Mouse (Mus musculus) embryo, embryonic 10 days (tissue): ENCODE results near the gene Fndc3b.
A peak's percentile ranks its signal among the peaks of the same experiment; 100 is the strongest.

Experiments
- DNase-seq: peaks from one replicate; pipeline ENCODE4 v3.0.0-alpha.2; 2015; ENCODE audit warnings: low spot score

Fndc3b gene

DNA sequence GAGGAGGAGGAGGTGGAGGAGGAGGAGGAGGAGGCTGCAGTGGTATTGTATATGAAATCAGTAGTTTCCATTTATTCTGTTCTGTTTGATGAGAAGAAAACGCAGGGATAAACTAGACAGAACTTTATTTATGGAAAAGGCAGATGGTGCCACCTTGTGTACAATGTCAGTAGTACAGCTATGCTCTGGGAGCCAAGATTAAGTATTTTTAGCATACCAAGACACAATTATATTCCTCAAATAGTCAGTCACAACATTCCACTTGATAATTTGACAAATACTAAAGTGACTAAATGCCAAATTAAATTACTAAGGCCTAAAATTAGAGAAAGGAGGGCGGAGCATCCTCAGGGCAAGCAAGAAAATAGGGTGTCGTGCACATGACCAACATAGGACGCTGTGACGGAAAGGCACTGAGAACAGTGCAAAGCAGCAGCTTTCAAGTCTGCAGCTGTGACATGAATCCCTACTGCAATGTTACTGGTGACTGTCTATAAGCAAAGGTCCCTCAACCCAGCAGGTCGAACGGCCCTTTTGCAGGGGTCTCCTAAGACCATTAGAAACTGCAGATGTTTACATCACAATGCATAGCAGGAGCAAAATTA lies 244.7 kb downstream of the Fndc3b start:
- peak; percentile 63 for DNase-seq

DNA sequence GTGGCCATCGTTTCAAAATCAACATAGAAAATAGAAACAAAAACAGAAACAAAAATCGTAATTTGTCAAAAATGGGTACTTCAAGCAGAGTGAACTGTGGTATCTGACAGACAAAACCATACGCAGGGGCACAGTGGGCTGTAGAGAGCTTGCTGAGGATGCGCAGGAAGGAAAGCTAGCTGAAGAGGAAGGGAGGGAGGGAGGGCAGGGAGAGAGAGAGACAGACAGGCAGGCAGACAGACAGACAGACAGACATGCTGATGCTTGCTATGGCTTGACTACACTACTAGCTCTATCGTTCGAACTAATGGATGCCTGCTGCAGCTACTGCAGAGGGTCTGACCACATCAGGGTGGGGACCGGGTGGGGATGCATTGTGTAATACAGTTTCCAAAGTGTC lies 247.7 kb downstream of the Fndc3b start:
- no peak for DNase-seq

DNA sequence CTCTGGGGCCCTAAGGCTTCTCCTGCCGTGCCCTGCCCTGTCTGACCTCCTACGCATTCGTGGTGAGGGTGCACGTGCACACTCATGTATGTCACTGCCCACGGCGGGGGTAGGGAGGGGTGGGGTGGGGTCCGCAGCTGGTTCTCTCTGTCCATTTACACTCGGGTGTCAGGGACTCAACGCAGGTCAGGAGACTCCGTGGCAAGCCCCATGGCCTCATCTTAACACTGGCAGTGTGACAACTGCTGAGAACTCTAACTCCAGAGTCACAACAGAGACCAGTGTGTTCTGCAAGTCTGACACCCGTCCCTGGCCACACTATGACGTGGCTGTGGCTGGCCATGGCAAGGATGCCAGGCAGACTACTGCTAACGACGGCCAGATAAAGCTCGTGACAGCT lies 248.2 kb downstream of the Fndc3b start:
- no peak for DNase-seq

DNA sequence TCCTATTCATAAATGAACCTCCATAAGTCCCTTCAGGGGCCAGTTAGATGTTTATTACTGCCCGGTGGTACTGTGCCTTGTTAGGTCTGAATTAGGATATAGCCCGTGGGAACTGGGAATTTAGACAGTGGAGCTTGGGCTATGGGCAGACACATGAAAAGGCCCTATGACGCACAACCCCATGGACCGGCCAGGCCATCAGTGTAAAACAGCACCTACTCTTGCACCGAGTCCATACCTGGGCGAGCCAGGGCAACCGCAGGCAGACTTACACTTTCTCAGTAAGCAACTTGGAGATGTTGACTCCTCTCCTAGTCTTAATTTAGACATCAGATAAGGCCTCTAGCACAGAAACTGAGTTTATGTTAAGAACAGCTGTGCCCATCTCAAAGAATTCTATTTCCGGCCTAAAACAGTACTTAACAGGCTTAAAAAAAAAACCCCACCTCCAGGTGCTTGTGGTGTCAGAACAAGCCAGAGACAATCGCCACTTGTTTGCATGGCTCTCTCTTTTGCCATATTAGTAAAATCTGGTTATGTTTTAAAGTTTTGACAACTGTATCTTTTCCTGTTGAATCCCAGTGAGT lies 248.7 kb downstream of the Fndc3b start:
- no peak for DNase-seq

DNA sequence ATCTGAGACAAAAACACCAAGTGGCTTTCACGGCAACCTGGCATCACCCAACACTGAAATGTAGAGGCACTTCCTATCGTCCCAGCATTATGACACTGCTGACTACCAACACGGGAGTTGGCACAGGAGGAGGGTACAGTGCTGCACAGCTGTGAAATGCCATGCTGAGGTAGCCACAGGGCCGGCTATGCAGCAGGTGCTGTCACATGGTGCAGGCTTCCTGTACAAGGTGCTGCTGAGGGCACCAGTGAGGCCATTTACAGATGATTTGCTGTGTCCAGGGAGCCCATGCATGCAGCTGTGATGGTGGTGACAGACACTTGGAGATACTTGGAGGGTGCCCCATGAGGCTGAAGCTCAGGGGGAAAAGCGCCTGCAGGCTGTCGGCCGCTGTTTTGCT lies 249.2 kb downstream of the Fndc3b start:
- DNase-seq = no peak

DNA sequence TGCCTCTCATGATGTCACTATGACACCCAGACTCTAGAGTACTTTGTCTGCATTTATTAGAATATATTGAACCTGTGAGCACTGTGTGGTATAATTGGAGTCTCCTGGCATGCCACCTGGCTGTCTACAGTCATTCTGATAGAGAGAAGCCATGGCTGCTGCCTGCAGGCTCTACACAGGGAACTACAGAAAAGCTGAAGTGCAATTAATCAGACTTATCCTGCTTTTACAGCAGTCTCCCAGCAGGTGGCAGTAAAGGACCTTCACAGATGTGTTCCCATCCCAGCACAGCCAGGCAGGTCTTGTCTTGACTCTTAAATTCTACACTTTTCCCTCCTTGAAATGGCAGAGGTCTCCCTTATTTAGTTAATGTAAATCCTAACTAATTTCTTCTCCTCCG lies 250.1 kb downstream of the Fndc3b start:
- DNase-seq = peak; percentile 90

DNA sequence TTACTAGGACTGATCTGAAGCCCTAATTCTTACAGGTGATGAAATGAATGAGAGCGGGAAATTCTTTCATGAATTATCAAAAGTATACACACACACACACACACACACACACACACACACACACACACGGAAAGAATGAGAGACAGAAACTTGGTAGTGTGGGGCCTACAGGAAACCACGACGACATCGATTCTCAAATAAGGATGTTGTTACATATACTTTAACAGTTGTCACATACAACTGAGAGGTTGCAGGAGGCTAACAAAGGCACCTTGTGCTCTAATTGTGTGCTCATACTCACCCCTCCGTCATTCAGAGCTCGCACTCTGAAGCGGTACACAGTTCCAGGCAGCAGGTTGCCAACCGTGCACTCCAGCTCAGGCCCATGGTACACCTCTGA lies 252.7 kb downstream of the Fndc3b start:
- DNase-seq = no peak

DNA sequence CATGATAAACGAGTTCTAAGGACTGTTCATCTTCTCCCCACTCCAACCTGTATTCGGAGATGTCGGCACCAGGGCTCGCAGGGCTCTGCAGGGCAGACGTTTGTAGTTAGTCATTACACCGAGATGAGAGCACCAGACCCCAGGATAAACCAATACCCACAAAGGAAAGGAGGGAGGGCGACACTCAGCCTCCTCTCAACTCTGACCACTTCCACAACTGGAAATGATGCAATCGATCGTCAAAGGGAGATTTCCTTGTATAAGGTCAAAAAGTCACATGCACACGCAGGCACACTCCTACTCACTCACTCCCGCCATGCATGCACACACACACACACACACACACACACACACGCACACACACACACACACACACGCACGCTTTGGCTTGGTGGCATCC lies 254.6 kb downstream of the Fndc3b start:
- DNase-seq = no peak

DNA sequence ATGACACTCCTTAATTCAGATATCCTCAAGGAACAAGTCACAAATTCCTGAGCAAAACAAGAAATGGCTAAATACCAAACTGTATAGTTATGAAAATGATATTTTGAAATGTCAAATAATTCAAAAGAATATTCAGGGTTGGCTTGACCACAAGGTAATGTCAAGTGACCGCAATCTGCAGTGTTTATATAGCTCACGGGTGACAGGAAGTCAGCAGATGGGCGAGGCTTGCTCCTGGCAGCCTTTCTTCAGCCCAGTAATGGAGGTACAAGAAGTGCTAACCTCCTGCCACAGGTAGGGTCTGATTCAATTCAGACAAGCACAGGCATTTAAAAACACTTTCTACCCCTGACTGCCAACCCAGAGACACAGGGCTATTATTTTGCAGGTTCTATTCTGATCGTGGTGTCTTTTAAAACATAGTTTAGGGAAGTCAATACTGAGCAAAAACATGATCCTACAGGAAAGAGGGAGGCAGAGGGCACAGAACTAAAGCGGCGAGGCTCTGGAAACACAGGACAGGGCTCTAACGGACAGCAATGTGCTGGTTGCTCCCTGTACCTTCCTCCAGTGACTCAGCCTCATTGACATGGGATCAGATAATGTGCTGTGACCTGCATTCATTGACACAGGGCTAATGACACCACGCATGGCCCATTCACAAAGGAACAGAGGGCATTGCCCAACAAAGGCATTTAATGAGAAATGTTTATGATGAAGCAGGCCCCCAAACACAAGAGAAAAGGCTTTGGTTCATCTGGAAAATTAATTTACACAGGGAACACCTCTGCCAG lies 256.5 kb downstream of the Fndc3b start:
- DNase-seq = no peak

DNA sequence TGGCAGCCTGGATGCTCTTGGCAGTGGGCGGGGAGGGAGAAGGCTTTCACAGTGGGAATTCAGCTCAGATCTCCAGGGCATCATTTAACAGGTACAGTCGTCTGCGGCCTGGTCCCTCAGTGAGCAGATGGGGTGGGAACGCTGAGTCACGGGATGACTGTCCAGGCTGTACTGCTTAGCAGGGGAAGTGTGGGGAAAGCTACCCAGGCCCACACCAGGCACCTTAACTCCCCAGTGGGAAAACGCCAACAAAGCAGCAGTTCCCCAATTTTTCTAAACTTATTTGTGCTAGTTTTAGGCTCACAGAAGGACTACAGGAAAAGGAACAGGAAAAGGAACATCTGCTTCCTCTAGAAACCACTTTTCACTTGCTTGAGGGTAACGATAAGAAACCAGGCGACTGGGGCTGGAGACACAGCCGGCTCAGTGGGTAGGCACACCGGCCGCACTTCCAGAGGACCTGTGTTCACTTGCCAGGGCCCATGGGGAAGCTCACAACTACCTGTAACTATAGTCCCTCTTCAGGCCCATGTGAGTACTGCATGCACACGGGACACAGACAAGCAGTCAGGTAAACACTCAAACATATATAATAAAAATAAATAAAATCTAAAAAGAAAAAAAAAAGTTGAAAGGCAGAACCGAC lies 257.5 kb downstream of the Fndc3b start:
- no peak for DNase-seq

DNA sequence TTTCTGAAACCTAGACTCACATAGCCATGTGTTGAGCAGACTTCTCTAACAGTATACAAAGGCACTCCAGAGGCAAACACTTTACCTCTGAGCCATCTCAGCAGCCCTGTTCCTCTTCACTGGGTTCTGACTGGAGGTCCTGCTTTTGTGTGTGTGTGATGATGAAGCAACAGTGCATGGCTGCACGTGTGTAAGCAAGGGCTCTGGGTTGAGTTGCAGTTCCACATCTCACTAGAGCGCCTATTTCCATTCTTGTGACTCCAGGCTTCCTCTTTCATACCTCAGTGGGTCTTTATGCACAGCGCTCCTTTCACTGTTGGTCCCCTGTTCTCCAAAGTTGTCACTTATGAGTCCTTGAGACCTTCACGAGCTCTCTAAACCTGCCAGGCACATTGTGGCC lies 261.7 kb downstream of the Fndc3b start:
- DNase-seq = no peak

DNA sequence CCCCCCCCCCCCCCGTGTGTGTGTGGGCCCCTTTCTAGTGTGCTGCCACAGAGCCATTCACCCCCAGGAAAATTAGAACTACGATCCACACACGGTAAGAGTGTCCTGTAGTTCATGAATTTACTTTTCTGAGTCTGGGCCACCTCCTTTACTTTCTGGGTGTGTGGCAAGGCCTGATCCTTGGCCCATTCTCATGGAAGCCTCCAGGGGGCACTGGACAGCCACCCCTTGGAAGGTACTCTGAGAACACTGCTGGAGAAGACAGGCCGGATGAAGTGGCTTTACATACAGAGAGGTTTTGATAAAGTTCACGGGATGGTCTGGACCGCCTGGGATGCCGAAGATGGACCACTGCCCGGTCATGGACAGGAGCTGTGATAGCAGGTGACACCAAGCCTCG lies 262.7 kb downstream of the Fndc3b start:
- peak; percentile 28 for DNase-seq

DNA sequence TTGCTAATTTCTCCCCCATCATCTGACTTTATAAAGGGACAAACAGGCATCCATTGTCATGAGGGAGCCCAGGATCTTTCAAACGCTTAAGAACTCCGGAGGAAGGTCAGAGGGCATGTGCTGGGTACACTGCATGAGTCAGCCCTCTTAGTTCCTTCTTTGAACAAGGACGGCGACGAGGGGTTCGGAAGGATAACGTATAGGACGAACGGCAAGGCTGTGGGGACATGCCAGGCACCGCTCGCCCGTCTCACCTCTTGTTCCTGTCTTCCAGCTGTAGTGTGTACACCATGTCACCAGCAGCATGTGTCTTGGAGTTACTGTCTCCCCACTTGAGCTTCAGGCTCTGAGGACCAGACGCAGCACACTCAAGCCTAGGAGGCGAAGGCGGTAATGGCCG lies 271.4 kb downstream of the Fndc3b start:
- DNase-seq = peak; percentile 31

DNA sequence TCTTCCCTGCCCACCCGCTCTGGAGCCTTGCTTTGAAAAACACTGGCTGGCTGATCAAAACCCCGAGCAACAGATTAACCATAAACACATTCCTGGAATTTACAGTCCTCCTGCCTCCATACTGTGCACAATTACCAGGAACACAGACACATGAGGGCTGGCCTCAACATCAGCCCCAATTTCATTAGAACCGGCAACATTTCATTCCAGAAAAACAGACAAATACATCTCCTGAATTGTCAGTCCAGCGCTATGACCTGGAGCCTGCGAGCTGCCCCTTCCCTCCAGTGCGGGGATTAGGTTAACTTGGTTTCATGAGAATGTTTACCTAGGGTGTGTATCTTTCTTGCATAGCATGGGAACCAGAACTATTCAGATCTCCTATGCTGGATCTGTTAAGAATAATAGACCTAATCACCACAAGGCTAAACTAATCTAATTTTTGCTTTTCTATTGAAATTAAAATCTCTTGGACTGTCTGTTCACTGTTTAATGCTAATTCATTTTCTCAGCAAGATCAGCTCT lies 275.9 kb downstream of the Fndc3b start:
- DNase-seq = no peak

DNA sequence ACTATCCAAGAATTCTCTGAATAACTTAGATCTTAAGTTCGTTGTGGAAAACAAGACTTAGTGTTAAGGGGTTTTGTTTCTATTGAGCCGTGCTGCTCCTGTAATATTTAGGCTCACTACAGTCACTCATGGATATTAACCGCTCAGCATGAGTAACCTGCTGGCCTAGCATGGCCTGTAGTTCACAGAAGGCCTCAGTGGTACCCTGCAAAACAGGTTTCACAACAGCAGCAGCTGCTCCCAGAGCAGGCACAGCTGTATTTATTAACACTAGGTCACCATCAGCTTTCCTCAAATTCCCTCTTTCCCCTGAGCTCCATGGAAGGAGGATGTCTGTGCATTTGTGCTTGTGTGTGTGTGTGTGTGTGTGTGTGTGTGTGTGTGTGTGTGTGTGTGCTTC lies 278.1 kb downstream of the Fndc3b start:
- DNase-seq = no peak

DNA sequence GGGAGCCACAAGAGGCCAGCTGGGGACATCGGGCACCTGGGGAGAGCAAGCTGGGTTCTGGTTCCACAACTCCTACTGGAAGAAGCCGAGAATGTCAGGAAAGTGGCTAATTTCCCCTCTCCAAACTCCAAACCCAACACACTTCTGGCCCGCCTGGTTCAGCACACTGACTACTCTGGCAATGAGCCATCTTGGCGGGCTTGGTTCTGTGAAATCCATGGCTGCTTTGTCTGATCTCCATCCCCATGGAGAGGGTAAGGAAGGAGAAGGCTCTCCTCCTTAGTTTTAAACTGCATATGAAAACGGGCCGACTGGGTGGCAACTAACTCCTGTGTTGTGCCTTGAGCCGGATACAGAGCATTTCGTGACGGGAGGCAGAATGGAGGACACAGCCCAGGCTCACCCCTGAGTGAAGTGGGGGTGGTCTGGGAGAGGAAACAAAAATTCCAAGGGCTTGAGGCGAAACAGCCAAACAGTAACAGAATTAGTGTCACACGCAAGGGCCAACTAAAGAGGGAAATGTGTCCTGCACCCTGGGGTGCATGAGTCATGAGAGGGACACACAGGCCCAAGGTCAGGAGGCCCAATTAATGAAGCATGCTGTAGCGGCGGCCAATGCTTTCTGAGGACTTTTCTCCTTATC lies 280.4 kb downstream of the Fndc3b start:
- no peak for DNase-seq

DNA sequence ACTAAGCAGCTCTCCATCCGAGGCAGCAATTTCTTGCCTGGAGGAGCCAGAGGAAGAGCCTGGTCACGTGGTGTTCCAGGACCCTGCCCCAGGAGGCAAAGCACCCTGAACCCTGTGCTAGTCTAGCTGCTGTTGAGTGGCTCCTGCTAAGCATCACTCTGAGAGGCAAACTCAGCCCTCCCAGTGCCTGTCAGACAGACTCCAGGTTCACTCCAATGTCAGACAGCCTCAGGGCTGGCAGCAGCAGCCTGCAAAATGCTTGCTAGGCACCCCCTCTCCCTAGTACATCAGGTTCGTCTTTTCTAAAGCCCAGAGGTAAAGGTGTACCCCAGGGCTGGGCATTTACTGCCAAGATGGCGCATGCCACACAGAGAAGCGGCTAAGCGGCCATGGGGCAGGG lies 283.7 kb downstream of the Fndc3b start:
- no peak for DNase-seq

DNA sequence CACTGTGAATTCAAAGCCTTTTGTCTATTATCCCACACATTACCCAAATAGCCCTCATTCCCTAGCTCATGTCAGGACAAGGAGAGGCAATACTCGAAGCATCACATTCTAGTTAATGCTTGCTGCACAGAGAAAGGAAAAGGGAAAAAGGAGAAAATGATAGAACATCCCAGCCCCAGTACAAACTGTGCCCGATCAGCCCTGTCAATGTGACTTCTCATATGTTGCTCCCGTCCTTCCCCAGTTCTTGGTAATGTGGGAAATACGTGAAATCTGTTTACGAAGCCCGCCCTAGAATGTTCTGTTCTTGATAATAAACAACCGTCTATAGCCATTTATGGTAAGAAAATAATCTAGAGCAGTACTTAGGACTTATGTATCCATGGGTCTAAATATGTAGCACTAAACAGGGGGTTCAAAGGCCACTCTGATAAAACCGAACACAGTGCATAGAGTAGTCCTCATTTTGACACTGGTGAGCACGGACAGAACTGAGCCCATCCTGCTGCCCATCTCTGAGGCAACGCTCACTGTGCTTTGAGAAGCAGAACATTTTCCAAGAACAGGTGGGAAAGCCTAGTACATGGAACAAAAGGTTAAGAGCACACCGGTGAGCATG lies 286.9 kb downstream of the Fndc3b start:
- no peak for DNase-seq

DNA sequence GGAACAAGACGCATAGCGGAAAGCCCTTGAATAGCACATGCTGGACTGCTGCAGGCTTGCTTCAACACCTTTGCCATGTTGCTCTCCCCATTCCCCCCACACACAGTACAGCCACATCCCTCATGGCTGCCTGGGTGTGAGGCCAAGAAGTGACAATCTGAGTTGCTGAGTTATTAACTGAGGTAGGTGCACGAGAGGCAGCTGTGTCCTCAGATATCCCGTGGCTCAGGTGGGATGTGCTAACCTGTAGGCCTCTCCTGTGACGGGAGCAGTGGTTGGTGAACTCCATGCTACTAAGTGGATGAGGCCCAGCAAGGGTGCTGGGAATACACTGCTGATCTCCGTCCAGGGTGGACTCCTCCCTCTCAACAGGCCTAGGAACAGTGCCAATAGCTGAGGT lies 288.6 kb downstream of the Fndc3b start:
- no peak for DNase-seq

DNA sequence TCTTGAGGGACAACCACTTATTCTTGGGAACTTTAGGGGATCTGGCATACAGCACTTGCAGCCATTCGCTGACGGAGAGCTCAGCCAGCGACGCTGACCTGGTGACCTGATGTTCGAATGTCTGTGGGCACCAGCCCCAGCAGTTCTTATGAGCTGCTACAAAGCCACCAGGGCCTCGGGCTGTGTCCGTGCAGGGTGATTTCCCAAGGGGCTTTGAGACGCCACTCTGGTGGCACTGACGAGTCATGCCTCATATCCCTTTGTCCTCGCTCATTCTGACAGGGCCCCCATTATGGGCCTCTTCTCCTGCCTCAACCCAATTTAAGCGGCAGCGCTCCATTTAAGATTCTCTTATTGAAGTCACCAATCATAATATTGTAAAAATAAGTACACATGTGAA lies 289.1 kb downstream of the Fndc3b start:
- DNase-seq = no peak

DNA sequence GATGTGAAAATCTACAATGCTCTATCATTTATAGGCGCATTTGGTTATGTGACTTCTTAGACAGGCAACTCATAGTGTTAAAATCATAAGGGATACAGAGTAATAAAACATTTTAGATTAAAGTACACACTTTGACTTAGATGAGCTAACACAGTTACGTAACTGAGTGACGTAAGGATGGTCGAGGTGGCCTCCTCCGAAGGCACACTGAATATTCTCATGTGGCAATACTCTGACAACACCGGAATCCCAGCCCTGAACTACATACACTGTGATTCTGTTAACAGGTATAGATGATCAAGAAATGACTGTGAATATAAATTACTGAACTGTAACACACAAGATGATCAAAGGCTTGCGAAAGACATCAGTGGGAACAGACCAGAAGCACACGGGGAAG lies 292.5 kb downstream of the Fndc3b start:
- no peak for DNase-seq

DNA sequence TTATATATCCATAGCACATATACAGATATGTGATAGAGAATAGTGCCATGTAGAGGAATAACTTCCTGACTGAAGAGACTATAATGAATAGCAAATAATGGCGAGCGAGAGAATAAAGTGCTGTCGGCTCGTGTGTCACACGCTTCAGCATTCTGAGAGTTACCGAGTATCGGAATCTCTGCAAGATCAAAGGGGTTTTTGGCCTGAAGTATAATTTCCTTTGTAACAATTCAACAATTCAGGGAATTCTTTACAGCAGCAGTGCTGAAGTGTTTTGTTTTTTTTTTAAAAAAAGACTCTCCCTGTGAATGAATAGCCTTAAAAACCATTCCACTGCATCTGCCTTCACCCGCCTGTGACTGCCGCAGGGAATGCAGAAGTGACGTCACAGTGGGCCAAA lies 294.3 kb downstream of the Fndc3b start:
- DNase-seq = no peak
